Mouse (Mus musculus): ENCODE results near the gene Tmem136. TPM values are rescaled to one million over a fixed set of nuclear protein-coding genes. Genes with fewer than 3 reads are reported as not detected.

The Tmem136 gene
- polyA plus RNA-seq, 1 experiment = 0.12 TPM

GRCm38 (mm10) chr9:43085686-43086285, 30.6 kb downstream of the Tmem136 start:
- H3ac ChIP-seq (ENCODE audit: control insufficient read depth, insufficient read length, low read depth) = no peak overlapping the region
- H3K79me3 ChIP-seq (ENCODE audit: low read depth) = peaks cover 80% of the 10 kb centered on the region
- peaks cover 100% of the 10 kb centered on the region for H3K79me2 ChIP-seq (ENCODE audit: control insufficient read depth, insufficient read depth)
- no peak for TF ChIP-seq CTCF (IDR thresholded peaks at IDR 0.05; ENCODE audit: control insufficient read depth, insufficient read depth, insufficient read length)
- no peak for TF ChIP-seq MYOD1 (IDR thresholded peaks at IDR 0.05; ENCODE audit: control insufficient read depth, insufficient read length, low read depth)
- TF ChIP-seq FOSL1 (IDR thresholded peaks at IDR 0.05; ENCODE audit: insufficient read depth, low read length, poor library complexity, severe bottlenecking) = no peak
- TF ChIP-seq CEBPB (IDR thresholded peaks at IDR 0.05; ENCODE audit: low read depth) = no peak
- no peak for TF ChIP-seq USF1 (IDR thresholded peaks at IDR 0.05; ENCODE audit: low read depth)
- no peak for TF ChIP-seq MAX (IDR thresholded peaks at IDR 0.05)
- no peak for TF ChIP-seq MYOG (IDR thresholded peaks at IDR 0.05; ENCODE audit: control insufficient read depth, extremely low read depth, insufficient read length)
- no peaks in the 10 kb centered on the region for H3K36me3 ChIP-seq (ENCODE audit: control insufficient read depth, insufficient read depth)
- no peaks in the 10 kb centered on the region for H3K27me3 ChIP-seq (ENCODE audit: control insufficient read depth, insufficient read depth, insufficient read length)
- no peak overlapping the region for H3K4me3 ChIP-seq (ENCODE audit: insufficient read depth, poor library complexity, severe bottlenecking)

- peaks cover 82% of the 10 kb centered on the region for H3K79me3 ChIP-seq (ENCODE audit: low read depth)
Observed at GRCm38 (mm10) chr9:43084496-43085362, 31.6 kb downstream of the Tmem136 start.

DNA sequence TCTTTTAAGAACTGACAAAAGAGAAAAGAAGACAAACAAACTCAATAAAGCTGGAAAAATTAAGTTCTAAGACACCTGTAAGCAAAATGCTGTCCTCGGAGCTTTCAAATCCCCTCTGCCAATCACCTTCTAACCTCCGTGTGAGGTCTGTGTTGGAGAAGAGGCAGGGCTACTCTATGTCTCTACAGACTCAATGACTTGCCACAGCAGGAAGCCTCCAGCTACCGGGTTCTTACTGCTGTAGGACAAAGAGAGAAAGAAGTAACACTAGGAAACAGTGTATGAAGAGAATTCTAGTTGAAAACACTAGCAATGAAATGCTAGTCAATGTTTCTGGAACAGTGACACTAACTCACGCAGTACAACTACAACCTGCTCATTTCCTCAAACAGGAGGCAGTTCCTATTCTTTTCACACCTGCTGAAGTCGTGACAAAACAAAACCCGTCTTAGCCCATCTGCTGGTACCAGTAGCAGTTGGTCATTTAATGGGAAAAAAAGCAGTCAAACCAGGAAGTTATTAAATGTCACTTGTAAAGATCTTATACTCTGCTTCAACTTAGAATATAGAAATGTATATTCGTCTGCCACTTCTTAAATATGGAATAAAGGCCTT, 32.8 kb downstream of the Tmem136 start:
- TF ChIP-seq FOSL1 (IDR thresholded peaks at IDR 0.05; ENCODE audit: insufficient read depth, low read length, poor library complexity, severe bottlenecking) = no peak
- no peak for TF ChIP-seq USF1 (IDR thresholded peaks at IDR 0.05; ENCODE audit: low read depth)
- no peak for TF ChIP-seq MYOD1 (IDR thresholded peaks at IDR 0.05; ENCODE audit: control insufficient read depth, insufficient read length, low read depth)
- no peak for TF ChIP-seq CTCF (IDR thresholded peaks at IDR 0.05; ENCODE audit: control insufficient read depth, insufficient read depth, insufficient read length)
- TF ChIP-seq CEBPB (IDR thresholded peaks at IDR 0.05; ENCODE audit: low read depth) = no peak
- TF ChIP-seq MAX (IDR thresholded peaks at IDR 0.05) = no peak
- no peak for TF ChIP-seq MYOG (IDR thresholded peaks at IDR 0.05; ENCODE audit: control insufficient read depth, extremely low read depth, insufficient read length)

More at GRCm38 (mm10) chr9:43084496-43085362, 31.6 kb downstream of the Tmem136 start:
- Histone ChIP-seq H3K79me2 (ENCODE audit: control insufficient read depth, insufficient read depth) (peaks cover 100% of the 10 kb centered on the region), H3K36me3 (ENCODE audit: control insufficient read depth, insufficient read depth) (no peaks in the 10 kb centered on the region), H3K27me3 (ENCODE audit: control insufficient read depth, insufficient read depth, insufficient read length) (no peaks in the 10 kb centered on the region), H3ac (ENCODE audit: control insufficient read depth, insufficient read length, low read depth) (no peak overlapping the region), H3K4me3 (ENCODE audit: insufficient read depth, poor library complexity, severe bottlenecking) (no peak overlapping the region)
- TF ChIP-seq USF1 (IDR thresholded peaks at IDR 0.05; ENCODE audit: low read depth) (no peak), CEBPB (IDR thresholded peaks at IDR 0.05; ENCODE audit: low read depth) (no peak), MAX (IDR thresholded peaks at IDR 0.05) (no peak), CTCF (IDR thresholded peaks at IDR 0.05; ENCODE audit: control insufficient read depth, insufficient read depth, insufficient read length) (no peak), MYOG (IDR thresholded peaks at IDR 0.05; ENCODE audit: control insufficient read depth, extremely low read depth, insufficient read length) (no peak), FOSL1 (IDR thresholded peaks at IDR 0.05; ENCODE audit: insufficient read depth, low read length, poor library complexity, severe bottlenecking) (no peak), MYOD1 (IDR thresholded peaks at IDR 0.05; ENCODE audit: control insufficient read depth, insufficient read length, low read depth) (no peak)

GRCm38 (mm10) chr9:43078711-43079110, 37.7 kb downstream of the Tmem136 start:
- Histone ChIP-seq H3ac (ENCODE audit: control insufficient read depth, insufficient read length, low read depth) (no peak overlapping the region), H3K36me3 (ENCODE audit: control insufficient read depth, insufficient read depth) (no peaks in the 10 kb centered on the region), H3K79me2 (ENCODE audit: control insufficient read depth, insufficient read depth) (peaks cover 99% of the 10 kb centered on the region), H3K79me3 (ENCODE audit: low read depth) (peaks cover 88% of the 10 kb centered on the region), H3K27me3 (ENCODE audit: control insufficient read depth, insufficient read depth, insufficient read length) (no peaks in the 10 kb centered on the region), H3K4me3 (ENCODE audit: insufficient read depth, poor library complexity, severe bottlenecking) (no peak overlapping the region)
- no peak for TF ChIP-seq MYOG (IDR thresholded peaks at IDR 0.05; ENCODE audit: control insufficient read depth, extremely low read depth, insufficient read length)
- no peak for TF ChIP-seq FOSL1 (IDR thresholded peaks at IDR 0.05; ENCODE audit: insufficient read depth, low read length, poor library complexity, severe bottlenecking)
- TF ChIP-seq MAX (IDR thresholded peaks at IDR 0.05) = no peak
- no peak for TF ChIP-seq USF1 (IDR thresholded peaks at IDR 0.05; ENCODE audit: low read depth)
- no peak for TF ChIP-seq CTCF (IDR thresholded peaks at IDR 0.05; ENCODE audit: control insufficient read depth, insufficient read depth, insufficient read length)
- TF ChIP-seq MYOD1 (IDR thresholded peaks at IDR 0.05; ENCODE audit: control insufficient read depth, insufficient read length, low read depth) = no peak
- no peak for TF ChIP-seq CEBPB (IDR thresholded peaks at IDR 0.05; ENCODE audit: low read depth)

More for the DNA sequence above, 32.8 kb downstream of the Tmem136 start:
- H3K27me3 ChIP-seq (ENCODE audit: control insufficient read depth, insufficient read depth, insufficient read length) = no peaks in the 10 kb centered on the region
- no peak overlapping the region for H3K4me3 ChIP-seq (ENCODE audit: insufficient read depth, poor library complexity, severe bottlenecking)
- H3K79me2 ChIP-seq (ENCODE audit: control insufficient read depth, insufficient read depth) = peaks cover 100% of the 10 kb centered on the region
- no peaks in the 10 kb centered on the region for H3K36me3 ChIP-seq (ENCODE audit: control insufficient read depth, insufficient read depth)
- peaks cover 83% of the 10 kb centered on the region for H3K79me3 ChIP-seq (ENCODE audit: low read depth)
- no peak overlapping the region for H3ac ChIP-seq (ENCODE audit: control insufficient read depth, insufficient read length, low read depth)

- H3K79me2 ChIP-seq (ENCODE audit: control insufficient read depth, insufficient read depth) = peaks cover 97% of the 10 kb centered on the region
- H3K36me3 ChIP-seq (ENCODE audit: control insufficient read depth, insufficient read depth) = no peaks in the 10 kb centered on the region
Observed at GRCm38 (mm10) chr9:43076163-43076562, 40.2 kb downstream of the Tmem136 start.

More at GRCm38 (mm10) chr9:43076163-43076562, 40.2 kb downstream of the Tmem136 start:
- no peak overlapping the region for H3K4me3 ChIP-seq (ENCODE audit: insufficient read depth, poor library complexity, severe bottlenecking)
- no peak overlapping the region for H3ac ChIP-seq (ENCODE audit: control insufficient read depth, insufficient read length, low read depth)
- H3K27me3 ChIP-seq (ENCODE audit: control insufficient read depth, insufficient read depth, insufficient read length) = no peaks in the 10 kb centered on the region
- no peak for TF ChIP-seq MYOG (IDR thresholded peaks at IDR 0.05; ENCODE audit: control insufficient read depth, extremely low read depth, insufficient read length)
- no peak for TF ChIP-seq CEBPB (IDR thresholded peaks at IDR 0.05; ENCODE audit: low read depth)
- no peak for TF ChIP-seq USF1 (IDR thresholded peaks at IDR 0.05; ENCODE audit: low read depth)
- H3K79me3 ChIP-seq (ENCODE audit: low read depth) = peaks cover 81% of the 10 kb centered on the region
